Mouse (Mus musculus): ENCODE data around the gene Mettl2.
"Not testable (repeated sequence)": the region's sequence is repeated elsewhere in the genome, so short reads cannot be mapped to it uniquely, and the experiment has no call there.

The Mettl2 gene

GRCm38 (mm10) chr11:105125735-105126519 is at the start of gene Mettl2:
Gene Mettl2, plus strand, starts transcription at chr11:105126425.
- peak; percentile 69 to 77 for DNase-seq (ENCODE audit: low spot score in 2 of 2)

GRCm38 (mm10) chr11:105112448-105112847 is 13.8 kb upstream of the Mettl2 start:
- DNase-seq (ENCODE audit: low spot score in 2 of 2), result not testable (repeated sequence)

GRCm38 (mm10) chr11:105117814-105118213 is 8.4 kb upstream of the Mettl2 start:
- no peak for DNase-seq (ENCODE audit: low spot score in 2 of 2)

- no peak for DNase-seq (ENCODE audit: low spot score in 2 of 2)
Measured at GRCm38 (mm10) chr11:105120551-105121061, 5.6 kb upstream of the Mettl2 start.

- not testable (repeated sequence) for DNase-seq (ENCODE audit: low spot score in 2 of 2)
Measured at GRCm38 (mm10) chr11:105121792-105122191, 4.4 kb upstream of the Mettl2 start.

- DNase-seq (ENCODE audit: low spot score in 2 of 2), result no peak
Measured at GRCm38 (mm10) chr11:105123986-105124385, 2.2 kb upstream of the Mettl2 start.

- DNase-seq (ENCODE audit: low spot score in 2 of 2), result no peak
Measured at GRCm38 (mm10) chr11:105126520-105127029, 350 bp downstream of the Mettl2 start.

- no peak for DNase-seq (ENCODE audit: low spot score in 2 of 2)
Measured at GRCm38 (mm10) chr11:105135692-105136091, 9.5 kb downstream of the Mettl2 start.

GRCm38 (mm10) chr11:105137255-105137654 is 11.0 kb downstream of the Mettl2 start:
- not testable (repeated sequence) for DNase-seq (ENCODE audit: low spot score in 2 of 2)

GRCm38 (mm10) chr11:105140512-105140911 is 14.3 kb downstream of the Mettl2 start:
- not testable (repeated sequence) for DNase-seq (ENCODE audit: low spot score in 2 of 2)

GRCm38 (mm10) chr11:105141115-105141514 is 14.9 kb downstream of the Mettl2 start:
- DNase-seq (ENCODE audit: low spot score in 2 of 2), result no peak

- DNase-seq (ENCODE audit: low spot score in 2 of 2), result no peak
Measured at GRCm38 (mm10) chr11:105143564-105143963, 17.3 kb downstream of the Mettl2 start.

- no peak for DNase-seq (ENCODE audit: low spot score in 2 of 2)
Measured at GRCm38 (mm10) chr11:105144084-105144483, 17.9 kb downstream of the Mettl2 start.

- no peak for DNase-seq (ENCODE audit: low spot score in 2 of 2)
Measured at GRCm38 (mm10) chr11:105144508-105145210, 18.4 kb downstream of the Mettl2 start.

- DNase-seq (ENCODE audit: low spot score in 2 of 2), result no peak
Measured at GRCm38 (mm10) chr11:105145211-105145610, 19.0 kb downstream of the Mettl2 start.

- no peak for DNase-seq (ENCODE audit: low spot score in 2 of 2)
Measured at GRCm38 (mm10) chr11:105146593-105146992, 20.4 kb downstream of the Mettl2 start, which contains the start of gene Gm10842. Gene Gm10842, plus strand, starts transcription at chr11:105146893.

- DNase-seq (ENCODE audit: low spot score in 2 of 2), result no peak
Measured at GRCm38 (mm10) chr11:105149353-105149752, 23.1 kb downstream of the Mettl2 start.

GRCm38 (mm10) chr11:105149766-105150165 is 23.5 kb downstream of the Mettl2 start:
- no peak for DNase-seq (ENCODE audit: low spot score in 2 of 2)

GRCm38 (mm10) chr11:105150691-105151090 is 24.5 kb downstream of the Mettl2 start:
- DNase-seq (ENCODE audit: low spot score in 2 of 2), result no peak

- no peak for DNase-seq (ENCODE audit: low spot score in 2 of 2)
Measured at GRCm38 (mm10) chr11:105151226-105152016, 25.2 kb downstream of the Mettl2 start.

GRCm38 (mm10) chr11:105152017-105152300 is 25.7 kb downstream of the Mettl2 start:
- no peak for DNase-seq (ENCODE audit: low spot score in 2 of 2)
